Comparison of ENCODE assay signal across 10 mouse cellular contexts in the genomic region with DNA sequence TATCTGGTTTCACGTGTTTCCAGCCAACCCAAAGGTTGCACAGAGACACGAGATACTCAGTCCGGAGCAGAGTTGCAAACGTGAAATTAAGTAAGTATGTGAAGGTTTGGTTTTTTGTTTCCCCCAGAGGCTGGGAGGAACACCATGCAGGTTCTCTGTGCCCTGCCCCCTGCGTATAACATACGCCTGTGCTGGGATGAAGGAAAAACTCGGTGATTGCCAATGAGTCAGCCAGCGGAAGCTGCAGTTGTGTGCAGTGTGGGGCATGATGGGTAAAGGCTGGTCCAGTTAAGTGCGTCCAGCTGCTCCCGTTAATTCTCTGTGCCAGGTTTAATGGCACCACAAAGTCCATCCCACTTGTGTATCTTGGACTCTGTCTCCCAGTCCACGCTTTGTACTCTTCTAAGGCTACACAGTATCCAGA. TPM values are rescaled to one million over a fixed set of nuclear protein-coding genes. Genes with fewer than 3 reads are reported as not detected.
DNase-seq lines count a peak whose midpoint lies in the region; ATAC-seq lines count a peak whose summit lies in the region.
"Had no signal": no experiment of that assay in that cellular context is flagged by ENCODE, and none has a peak within 500 bp of the region (broad histone marks: within the 10 kb centered on the region; RNA-seq: fewer than 3 reads in every experiment).

No protein-coding gene starts in this region.

- no peak for ATAC-seq in heart, embryonic 11.5 days (replicated peaks; ENCODE audit: insufficient number of reproducible peaks, low FRiP score, low TSS enrichment)
- 0 out of 2 replicates have a peak, but pooled peaks have one; percentile 23 for ATAC-seq in hindbrain, embryonic 13.5 days (ENCODE audit: low FRiP score)
- no peak for ATAC-seq in limb, embryonic 15.5 days (ENCODE audit: insufficient number of reproducible peaks, low FRiP score, low TSS enrichment, low read depth)
- ATAC-seq in forebrain, embryonic 14.5 days: no peak

- H3K4me1 ChIP-seq in heart, embryonic 11.5 days (ENCODE audit: control insufficient read depth, insufficient read depth, low read length): peaks cover 16% of the 10 kb centered on the region; the same call in 1 of the 2 replicates
- H3K4me1 ChIP-seq in brown adipose tissue, adult 24 weeks (ENCODE audit: control insufficient read depth, insufficient read depth, insufficient read length, low read length): peaks cover 16% of the 10 kb centered on the region; the same call in 1 of the 2 replicates
- peaks cover 5% of the 10 kb centered on the region; the same call in 1 of the 2 replicates for H3K4me1 ChIP-seq in hindbrain, embryonic 13.5 days (replicated peaks)
- peaks cover 7% of the 10 kb centered on the region for H3K4me1 ChIP-seq in limb, embryonic 15.5 days
- H3K4me1 ChIP-seq in forebrain, embryonic 14.5 days (ENCODE audit: control insufficient read depth, insufficient read depth, low read length): no peaks in the 10 kb centered on the region; the same call in 1 of the 2 replicates
- H3K4me1 ChIP-seq: embryonic facial prominence, embryonic 12.5 days had no signal

- intact Hi-C loops in heart, postnatal 10 days (cut with DNase I): loop anchor here (5.0 kb wide), 3 partner anchors 42 to 153 kb away; partner anchors contain the start of gene Cpox

- H3K36me3 ChIP-seq in heart, embryonic 11.5 days (ENCODE audit: control insufficient read depth, insufficient read depth, low read length): no peaks in the 10 kb centered on the region
- no peaks in the 10 kb centered on the region for H3K36me3 ChIP-seq in hindbrain, embryonic 13.5 days
- H3K36me3 ChIP-seq in limb, embryonic 15.5 days: no peaks in the 10 kb centered on the region
- H3K36me3 ChIP-seq in forebrain, embryonic 14.5 days (ENCODE audit: control insufficient read depth, insufficient read depth, low read length): no peaks in the 10 kb centered on the region
- H3K36me3 ChIP-seq: embryonic facial prominence, embryonic 12.5 days had no signal

- no peaks in the 10 kb centered on the region for H3K27me3 ChIP-seq in heart, embryonic 11.5 days (ENCODE audit: control insufficient read depth, insufficient read depth, low read length)
- peaks cover 16% of the 10 kb centered on the region for H3K27me3 ChIP-seq in hindbrain, embryonic 13.5 days
- H3K27me3 ChIP-seq in limb, embryonic 15.5 days: no peaks in the 10 kb centered on the region
- H3K27me3 ChIP-seq in forebrain, embryonic 14.5 days (replicated peaks; ENCODE audit: control insufficient read depth, insufficient read depth, low read length): no peaks in the 10 kb centered on the region; the same call in 1 of the 2 replicates
- H3K27me3 ChIP-seq: embryonic facial prominence, embryonic 12.5 days had no signal

- no peak for DNase-seq in heart, postnatal 10 days
- no peak for DNase-seq in adrenal gland, adult 18-20 months (ENCODE audit: low spot score in 2 of 2)
- no peak for DNase-seq in embryo, embryonic 10 days (ENCODE audit: low spot score)
- no peak for DNase-seq in forebrain, embryonic 14.5 days (ENCODE audit: low spot score)
- DNase-seq: adrenal gland, postnatal 36 days had no signal

- peak overlapping the region; percentile 42 for H3K4me2 ChIP-seq in heart, embryonic 11.5 days
- peak overlapping the region; percentile 26; the same call in 1 of the 2 replicates for H3K4me2 ChIP-seq in hindbrain, embryonic 13.5 days
- H3K4me2 ChIP-seq in limb, embryonic 15.5 days: no peak overlapping the region
- H3K4me2 ChIP-seq in forebrain, embryonic 14.5 days (ENCODE audit: low read length): no peak overlapping the region
- H3K4me2 ChIP-seq: embryonic facial prominence, embryonic 12.5 days had no signal

- H3K9ac ChIP-seq in heart, embryonic 11.5 days (ENCODE audit: low read depth, low read length): 0 out of 2 replicates have a peak overlapping the region, but pooled peaks have one; percentile 22
- H3K9ac ChIP-seq in hindbrain, embryonic 13.5 days: 0 out of 2 replicates have a peak overlapping the region, but pooled peaks have one; percentile 30
- no peak overlapping the region for H3K9ac ChIP-seq in limb, embryonic 15.5 days
- no peak overlapping the region for H3K9ac ChIP-seq in forebrain, embryonic 14.5 days (ENCODE audit: low read length)
- H3K9ac ChIP-seq: embryonic facial prominence, embryonic 12.5 days had no signal

- H3K27ac ChIP-seq in heart, embryonic 11.5 days (ENCODE audit: low read depth, low read length): peak overlapping the region; percentile 42; the same call in 1 of the 2 replicates
- H3K27ac ChIP-seq in brown adipose tissue, adult 24 weeks (replicated peaks; ENCODE audit: low read depth, low read length): peak overlapping the region; percentile 53
- no peak overlapping the region for H3K27ac ChIP-seq in hindbrain, embryonic 13.5 days
- H3K27ac ChIP-seq in limb, embryonic 15.5 days: 0 out of 2 replicates have a peak overlapping the region, but pooled peaks have one; percentile 22
- no peak overlapping the region for H3K27ac ChIP-seq in forebrain, embryonic 14.5 days (ENCODE audit: low read depth, low read length)
- H3K27ac ChIP-seq: embryonic facial prominence, embryonic 12.5 days had no signal

- H3K9me3 ChIP-seq in heart, embryonic 11.5 days (replicated peaks; ENCODE audit: control insufficient read depth, low read length): no peaks in the 10 kb centered on the region
- peaks cover 4% of the 10 kb centered on the region for H3K9me3 ChIP-seq in hindbrain, embryonic 13.5 days
- no peaks in the 10 kb centered on the region for H3K9me3 ChIP-seq in limb, embryonic 15.5 days
- H3K9me3 ChIP-seq in forebrain, embryonic 14.5 days (replicated peaks; ENCODE audit: control insufficient read depth, low read length): no peaks in the 10 kb centered on the region

- peak overlapping the region; percentile 14; the same call in 1 of the 2 replicates for H3K4me3 ChIP-seq in heart, embryonic 11.5 days (ENCODE audit: low read depth, low read length)
- peak overlapping the region; percentile 44 for H3K4me3 ChIP-seq in brown adipose tissue, adult 24 weeks (ENCODE audit: insufficient read depth, low read depth, low read length)
- H3K4me3 ChIP-seq in hindbrain, embryonic 13.5 days: no peak overlapping the region
- H3K4me3 ChIP-seq in limb, embryonic 15.5 days: no peak overlapping the region
- H3K4me3 ChIP-seq in forebrain, embryonic 14.5 days (ENCODE audit: low read depth, low read length): no peak overlapping the region
- H3K4me3 ChIP-seq: embryonic facial prominence, embryonic 12.5 days had no signal

- WGBS in heart, embryonic 11.5 days (ENCODE audit: insufficient replicate concordance): 76% methylated on average over 11 of the region's 11 CpGs
- 50% methylated on average over 11 of the region's 11 CpGs for WGBS in hindbrain, embryonic 13.5 days
- 58% methylated on average over 11 of the region's 11 CpGs for WGBS in limb, embryonic 15.5 days
- 57% methylated on average over 11 of the region's 11 CpGs for WGBS in forebrain, embryonic 14.5 days

RNA-seq across cellular contexts. Expression of gene St3gal6, which starts 4.4 kb away (rescaled TPM):
- 17.1 and 17.7 TPM in 2 replicates for polyA plus RNA-seq in heart, embryonic 11.5 days (2014; fragmentation: Nextera tagmentation; extraction: Ambion mirVana)
- 10 to 100 TPM; 32.4 to 33.0 TPM for total RNA-seq in heart, postnatal 10 days (2021)
- 39.7 and 40.3 TPM in 2 replicates for polyA plus RNA-seq in brown adipose tissue, adult 24 weeks (2012; ENCODE audit: insufficient read depth, insufficient read length, missing spikeins)
- polyA plus RNA-seq in hindbrain, embryonic 13.5 days (2015; fragmentation: Nextera tagmentation; extraction: Ambion mirVana): 9.5 and 12.7 TPM in 2 replicates
- 16.0 and 16.9 TPM in 2 replicates for polyA plus RNA-seq in limb, embryonic 15.5 days (2015; fragmentation: Nextera tagmentation; extraction: Ambion mirVana)
- total RNA-seq in adrenal gland, adult 18-20 months (2021): 10 to 100 TPM; 23.1 to 29.1 TPM
- polyA plus RNA-seq in forebrain, embryonic 14.5 days (2014; fragmentation: Nextera tagmentation; extraction: Ambion mirVana): 7.8 and 8.3 TPM in 2 replicates

Comparison
In these comparisons a context has a peak if more than half of its experiments do, and no peak if none do; other contexts are left out.
1. H3K27ac ChIP-seq: peak in heart, embryonic 11.5 days (single experiment), brown adipose tissue, adult 24 weeks (single experiment) and limb, embryonic 15.5 days (single experiment); none in hindbrain, embryonic 13.5 days (single experiment) and forebrain, embryonic 14.5 days (single experiment).
2. H3K4me2 ChIP-seq: peak in heart, embryonic 11.5 days (single experiment) and hindbrain, embryonic 13.5 days (single experiment); none in limb, embryonic 15.5 days (single experiment) and forebrain, embryonic 14.5 days (single experiment).
3. H3K4me3 ChIP-seq: peak in heart, embryonic 11.5 days (single experiment) and brown adipose tissue, adult 24 weeks (single experiment); none in hindbrain, embryonic 13.5 days (single experiment), limb, embryonic 15.5 days (single experiment) and forebrain, embryonic 14.5 days (single experiment).
4. H3K9ac ChIP-seq: peak in heart, embryonic 11.5 days (single experiment) and hindbrain, embryonic 13.5 days (single experiment); none in limb, embryonic 15.5 days (single experiment) and forebrain, embryonic 14.5 days (single experiment).